Mouse (Mus musculus): Measurements from ENCODE around the gene Myo9a. TPM values are rescaled to one million over a fixed set of nuclear protein-coding genes. Genes with fewer than 3 reads are reported as not detected.

Myo9a gene
- total and polyA plus RNA-seq, 2 experiments from 2014 or later = 13.2 to 59.9 TPM

- ATAC-seq = no peak
- WGBS = 50% methylated on average over 3 of the region's 3 CpGs
- no peak overlapping the region for H3K4me3 ChIP-seq (ENCODE audit: low read depth, low read length)
- H3K27ac ChIP-seq (ENCODE audit: low read depth, low read length) = no peak overlapping the region
- TF ChIP-seq CTCF (IDR thresholded peaks at IDR 0.05; ENCODE audit: low read depth) = no peak
- H3K9me3 ChIP-seq (ENCODE audit: low read length) = no peaks in the 10 kb centered on the region
- no peak overlapping the region for H3K9ac ChIP-seq
- H3K36me3 ChIP-seq (ENCODE audit: insufficient read depth) = no peaks in the 10 kb centered on the region
- H3K27me3 ChIP-seq (ENCODE audit: insufficient read depth, low read length) = no peaks in the 10 kb centered on the region
- no peaks in the 10 kb centered on the region for H3K4me1 ChIP-seq (ENCODE audit: insufficient read depth)
- no peak for DNase-seq
- no peak overlapping the region for H3K4me2 ChIP-seq (ENCODE audit: low read depth)
These were observed 213.7 kb downstream of the Myo9a start for GRCm38 (mm10) chr9:59964367-59964766.

GRCm38 (mm10) chr9:59965046-59965445 is 214.3 kb downstream of the Myo9a start:
- H3K9ac ChIP-seq = no peak overlapping the region
- ATAC-seq = no peak

GRCm38 (mm10) chr9:59969383-59969782 is 218.7 kb downstream of the Myo9a start:
- Histone ChIP-seq H3K27ac (ENCODE audit: low read depth, low read length) (no peak overlapping the region), H3K9me3 (ENCODE audit: low read length) (no peaks in the 10 kb centered on the region), H3K36me3 (ENCODE audit: insufficient read depth) (no peaks in the 10 kb centered on the region), H3K4me3 (ENCODE audit: low read depth, low read length) (no peak overlapping the region), H3K4me2 (ENCODE audit: low read depth) (no peak overlapping the region), H3K27me3 (ENCODE audit: insufficient read depth, low read length) (no peaks in the 10 kb centered on the region), H3K9ac (no peak overlapping the region), H3K4me1 (ENCODE audit: insufficient read depth) (no peaks in the 10 kb centered on the region)
- peak; percentile 91 for ATAC-seq
- peak; percentile 91 for TF ChIP-seq CTCF (IDR thresholded peaks at IDR 0.05; ENCODE audit: low read depth)
- WGBS = 26% methylated on average over 6 of the region's 6 CpGs
- peak; percentile 87 for DNase-seq

More at GRCm38 (mm10) chr9:59965046-59965445, 214.3 kb downstream of the Myo9a start:
- Histone ChIP-seq H3K4me1 (ENCODE audit: insufficient read depth) (no peaks in the 10 kb centered on the region), H3K4me3 (ENCODE audit: low read depth, low read length) (no peak overlapping the region), H3K9me3 (ENCODE audit: low read length) (no peaks in the 10 kb centered on the region), H3K4me2 (ENCODE audit: low read depth) (no peak overlapping the region), H3K27me3 (ENCODE audit: insufficient read depth, low read length) (no peaks in the 10 kb centered on the region), H3K27ac (ENCODE audit: low read depth, low read length) (no peak overlapping the region), H3K36me3 (ENCODE audit: insufficient read depth) (no peaks in the 10 kb centered on the region)
- no peak for TF ChIP-seq CTCF (IDR thresholded peaks at IDR 0.05; ENCODE audit: low read depth)
- no peak for DNase-seq
- WGBS = 88% methylated on average over 10 of the region's 10 CpGs

- no peaks in the 10 kb centered on the region for H3K27me3 ChIP-seq (ENCODE audit: insufficient read depth, low read length)
- no peaks in the 10 kb centered on the region for H3K4me1 ChIP-seq (ENCODE audit: insufficient read depth)
- ATAC-seq (no peak), DNase-seq (no peak)
- H3K36me3 ChIP-seq (ENCODE audit: insufficient read depth) = no peaks in the 10 kb centered on the region
- no peak overlapping the region for H3K9ac ChIP-seq
- no peak for TF ChIP-seq CTCF (IDR thresholded peaks at IDR 0.05; ENCODE audit: low read depth)
- 73% methylated on average over 4 of the region's 4 CpGs for WGBS
- H3K27ac ChIP-seq (ENCODE audit: low read depth, low read length) = no peak overlapping the region
- no peak overlapping the region for H3K4me2 ChIP-seq (ENCODE audit: low read depth)
- H3K4me3 ChIP-seq (ENCODE audit: low read depth, low read length) = no peak overlapping the region
- no peaks in the 10 kb centered on the region for H3K9me3 ChIP-seq (ENCODE audit: low read length)
These were observed 220.6 kb downstream of the Myo9a start for GRCm38 (mm10) chr9:59971263-59971662.

Other genes with a start within 250 kb of the Myo9a start
- gene Hexa, start 211.4 kb upstream of the Myo9a start, total RNA-seq (2014; rRNA removed) = 48.1 and 50.7 TPM in 2 replicates
- gene Hexa, start 211.4 kb upstream of the Myo9a start, polyA plus RNA-seq (2015; fragmentation: Nextera tagmentation; extraction: Ambion mirVana) = 46.3 and 49.9 TPM in 2 replicates
- 0.38 and 1.8 TPM in 2 replicates for gene Tmem202, start 211.0 kb upstream of the Myo9a start, total RNA-seq (2014; rRNA removed)
- 1.2 TPM in 2 replicates for gene Tmem202, start 211.0 kb upstream of the Myo9a start, polyA plus RNA-seq (2015; fragmentation: Nextera tagmentation; extraction: Ambion mirVana)
- 53.8 and 97.6 TPM in 2 replicates for gene Celf6, start 173.0 kb upstream of the Myo9a start, total RNA-seq (2014; rRNA removed)
- gene Celf6, start 173.0 kb upstream of the Myo9a start, polyA plus RNA-seq (2015; fragmentation: Nextera tagmentation; extraction: Ambion mirVana) = 19.3 and 41.7 TPM in 2 replicates
- 133 and 137 TPM in 2 replicates for gene Parp6, start 133.6 kb upstream of the Myo9a start, total RNA-seq (2014; rRNA removed)
- 181 and 195 TPM in 2 replicates for gene Parp6, start 133.6 kb upstream of the Myo9a start, polyA plus RNA-seq (2015; fragmentation: Nextera tagmentation; extraction: Ambion mirVana)
- gene Pkm, start 94.5 kb upstream of the Myo9a start, total RNA-seq (2014; rRNA removed) = 677 and 762 TPM in 2 replicates
- 764 and 783 TPM in 2 replicates for gene Pkm, start 94.5 kb upstream of the Myo9a start, polyA plus RNA-seq (2015; fragmentation: Nextera tagmentation; extraction: Ambion mirVana)
- gene Gramd2, start 70.8 kb upstream of the Myo9a start, total RNA-seq (2014; rRNA removed) = 5.7 and 8.6 TPM in 2 replicates
- 4.7 and 5.3 TPM in 2 replicates for gene Gramd2, start 70.8 kb upstream of the Myo9a start, polyA plus RNA-seq (2015; fragmentation: Nextera tagmentation; extraction: Ambion mirVana)
- 2.9 and 4.7 TPM in 2 replicates for gene Senp8, start 186 bp upstream of the Myo9a start, total RNA-seq (2014; rRNA removed)
- gene Senp8, start 186 bp upstream of the Myo9a start, polyA plus RNA-seq (2015; fragmentation: Nextera tagmentation; extraction: Ambion mirVana) = 2.1 and 3.2 TPM in 2 replicates
- 0.14 TPM in 1 of 2 replicates, not detected in the other for gene Nr2e3, start 209.8 kb downstream of the Myo9a start, total RNA-seq (2014; rRNA removed)
- gene Nr2e3, start 209.8 kb downstream of the Myo9a start, polyA plus RNA-seq (2015; fragmentation: Nextera tagmentation; extraction: Ambion mirVana) = not detected in 2 replicates

Measured in forebrain, postnatal 0 days (tissue).